Mouse (Mus musculus): Measurements from ENCODE around the gene Usb1.
A peak's percentile ranks its signal among the peaks of the same experiment; 100 is the strongest.

The Usb1 gene

GRCm38 (mm10) chr8:95336363-95336762 is 4.3 kb downstream of the Usb1 start:
- DNase-seq, result no peak

DNA sequence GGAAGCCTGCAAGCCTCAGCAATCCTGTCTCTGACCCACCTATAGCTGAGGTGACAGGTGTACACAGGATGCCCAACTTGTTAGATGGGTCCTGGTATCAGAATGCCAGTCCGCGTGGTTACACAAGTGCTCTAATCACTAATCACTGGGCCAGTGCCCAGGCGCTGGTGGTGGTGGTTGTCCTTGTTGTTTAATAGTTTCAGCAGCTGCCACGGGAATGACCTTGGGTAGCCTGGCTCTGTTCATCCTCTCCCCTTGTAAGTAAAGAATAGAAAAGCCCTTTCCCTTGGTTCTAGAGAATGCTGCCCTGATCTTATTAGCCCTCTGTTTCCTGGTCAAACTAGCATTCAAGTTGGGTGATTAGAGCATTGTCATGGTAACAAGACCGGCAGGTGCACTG is 9.6 kb downstream of the Usb1 start:
- DNase-seq, result no peak

GRCm38 (mm10) chr8:95344668-95345067 is 12.6 kb downstream of the Usb1 start:
- no peak for DNase-seq

- DNase-seq, result peak; percentile 87
These were observed 14.8 kb downstream of the Usb1 start for GRCm38 (mm10) chr8:95346643-95347545.

- no peak for DNase-seq
These were observed 16.3 kb downstream of the Usb1 start for GRCm38 (mm10) chr8:95348356-95348755.

DNA sequence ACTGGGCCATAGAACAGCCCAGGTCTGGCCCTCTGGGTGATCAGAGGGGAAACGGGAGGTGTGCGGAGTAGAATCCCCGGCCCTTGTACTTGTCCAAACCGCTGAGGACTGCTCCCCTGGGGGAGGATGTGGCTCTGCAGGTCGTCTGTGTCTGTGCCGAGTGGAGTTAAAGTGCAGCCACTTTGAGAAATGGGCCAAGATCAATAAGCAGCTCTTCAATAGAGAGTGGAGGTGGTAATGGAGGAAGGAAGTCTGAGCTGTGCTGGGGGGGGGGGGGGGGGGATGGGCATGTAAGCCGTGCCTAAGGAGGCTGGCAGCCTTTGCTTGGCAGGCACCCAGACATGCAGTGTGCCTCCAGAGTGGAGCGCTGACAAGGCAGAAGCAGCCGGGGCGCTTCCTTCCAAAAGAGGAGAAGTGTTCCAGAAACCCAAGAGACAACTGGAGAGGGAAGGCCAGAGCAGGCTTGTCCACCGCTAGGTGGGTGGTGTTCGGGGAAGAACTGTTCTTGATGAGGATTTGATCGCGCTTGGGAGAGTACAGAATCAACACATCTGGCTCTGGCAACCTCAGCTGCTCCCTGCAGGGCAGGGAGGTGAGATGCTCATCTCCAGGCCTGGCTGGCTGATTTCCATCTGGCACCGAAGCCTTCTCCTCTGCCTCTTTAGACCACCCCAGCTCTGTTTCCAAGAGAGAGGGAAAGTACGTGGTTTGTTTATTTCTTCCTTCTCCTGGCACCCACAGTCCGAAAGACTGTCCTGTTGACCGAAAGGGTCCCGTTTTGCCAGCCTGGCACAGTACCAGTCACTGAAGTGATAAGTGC is 16.9 kb downstream of the Usb1 start:
- DNase-seq, result peak; percentile 84

- peak; percentile 48 for DNase-seq
These were observed 19.4 kb downstream of the Usb1 start for GRCm38 (mm10) chr8:95351461-95351860.

- peak; percentile 88 for DNase-seq
These were observed 20.2 kb downstream of the Usb1 start, which contains the start of gene Mmp15 for GRCm38 (mm10) chr8:95352151-95352870. Gene Mmp15 (plus strand): TSS chr8:95352268.

GRCm38 (mm10) chr8:95352871-95353866 is 21.1 kb downstream of the Usb1 start:
- peak; percentile 47 for DNase-seq

- peak; percentile 74 for DNase-seq
These were observed 22.5 kb downstream of the Usb1 start for GRCm38 (mm10) chr8:95354606-95355005.

DNA sequence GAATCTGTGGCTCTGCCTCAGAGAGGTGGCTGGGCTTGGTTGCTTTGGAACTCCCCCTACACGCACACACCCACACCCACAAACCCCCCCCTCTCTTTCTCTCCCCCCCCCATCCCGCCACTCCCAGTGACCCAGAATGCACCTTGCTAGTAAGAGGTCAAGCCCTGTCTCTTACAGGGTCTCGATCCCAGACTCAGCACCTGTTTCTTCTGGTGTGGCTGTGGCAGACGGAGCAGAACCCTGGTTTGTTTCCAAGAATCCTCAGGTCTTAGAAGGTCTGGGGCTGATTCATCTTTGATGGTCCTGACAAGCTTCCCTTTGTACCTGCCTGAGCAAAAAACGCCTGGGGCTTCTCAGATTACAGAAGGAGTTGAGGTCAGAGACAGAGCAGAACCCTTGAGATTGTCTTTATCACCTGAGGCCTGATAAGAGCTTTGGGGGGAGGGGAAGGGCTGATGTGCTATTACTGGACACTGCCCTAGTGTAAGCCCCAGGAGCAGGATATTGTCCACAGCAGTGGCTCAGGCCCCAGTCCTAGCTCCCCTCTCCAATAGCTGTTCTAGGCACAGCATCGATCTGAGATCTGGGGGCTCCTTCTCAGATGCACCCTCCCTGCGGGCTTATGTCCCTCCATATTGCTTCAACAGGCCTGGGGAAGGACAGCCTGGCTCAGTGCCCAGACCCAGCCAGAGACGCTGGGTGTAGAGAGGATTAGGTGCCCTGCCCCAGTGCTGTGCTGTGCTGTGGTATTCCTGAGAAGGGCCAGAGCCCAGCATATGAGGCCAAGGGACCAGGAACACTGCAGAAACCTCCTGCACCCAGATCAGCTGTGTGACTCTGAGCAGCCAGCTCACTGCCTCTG is 26.7 kb downstream of the Usb1 start:
- peak; percentile 37 for DNase-seq

GRCm38 (mm10) chr8:95360181-95361015 is 28.3 kb downstream of the Usb1 start:
- no peak for DNase-seq

GRCm38 (mm10) chr8:95361016-95361341 is 28.9 kb downstream of the Usb1 start:
- DNase-seq, result no peak

DNA sequence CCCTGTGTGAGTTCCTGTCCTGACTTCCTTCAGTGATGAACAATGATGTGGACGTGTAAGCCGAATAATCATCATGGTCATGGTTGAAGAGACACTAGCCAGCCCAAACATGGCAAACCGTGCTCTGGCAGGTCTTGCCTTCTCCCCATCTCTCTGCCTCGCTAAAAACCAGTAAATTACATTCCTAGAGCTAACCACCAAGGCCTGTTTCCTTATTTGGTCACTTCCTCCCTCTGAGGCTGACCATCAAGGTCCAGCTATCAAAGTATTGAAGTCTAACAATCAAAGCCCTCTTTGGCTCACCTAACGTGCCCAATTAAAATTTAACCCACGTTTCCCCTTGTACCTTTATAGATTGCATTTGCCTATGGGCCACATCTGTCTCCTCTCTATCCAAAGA is 30.2 kb downstream of the Usb1 start:
- no peak for DNase-seq

DNA sequence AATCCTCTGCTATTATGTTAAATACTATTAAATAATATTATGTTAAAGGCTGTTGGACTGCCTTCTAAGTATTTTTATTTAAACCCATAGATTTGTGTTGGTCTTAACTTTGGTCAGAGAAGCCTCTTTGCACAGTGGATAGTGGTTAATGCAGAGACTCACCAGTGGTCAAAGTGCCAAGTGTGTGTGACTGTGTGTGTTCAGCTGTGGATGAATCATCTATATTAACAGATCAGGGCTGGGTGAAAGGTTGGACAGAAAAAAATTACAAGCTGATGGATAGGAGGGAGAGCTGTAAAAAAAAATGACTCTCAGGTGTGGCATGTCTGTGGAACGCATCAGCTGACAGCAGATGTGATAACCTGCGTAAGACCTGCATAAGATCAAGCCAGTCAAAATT is 31.8 kb downstream of the Usb1 start:
- DNase-seq, result no peak

GRCm38 (mm10) chr8:95369581-95370326 is 37.7 kb downstream of the Usb1 start:
- DNase-seq, result peak; percentile 32

- no peak for DNase-seq
These were observed 41.4 kb downstream of the Usb1 start for GRCm38 (mm10) chr8:95373389-95374002.

DNA sequence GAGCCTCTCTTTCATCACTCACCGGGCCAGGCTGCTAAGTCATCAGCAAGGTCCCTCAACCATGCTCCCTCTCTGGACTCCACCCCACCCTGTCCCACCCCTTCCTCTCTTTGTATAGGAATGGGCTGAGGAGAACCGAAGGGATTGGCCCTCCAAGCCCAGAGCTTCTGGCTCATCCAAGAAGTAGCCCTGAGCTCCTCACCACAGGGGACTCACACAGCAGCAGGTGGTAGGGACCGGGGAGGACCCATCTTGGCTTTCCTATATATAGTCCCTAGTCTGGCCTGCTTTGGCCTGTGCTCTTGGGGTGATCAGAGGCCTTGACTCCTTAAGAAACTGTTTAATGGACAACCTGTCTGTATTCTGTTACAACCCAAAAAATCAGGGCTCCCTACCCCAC is 42.3 kb downstream of the Usb1 start:
- DNase-seq, result no peak

All from lung, postnatal 36 days (tissue).